Mouse (Mus musculus) cerebellum, adult (tissue): ENCODE measurements around the gene H2afx.
"Not testable (repeated sequence)": the region's sequence is repeated elsewhere in the genome, so short reads cannot be mapped to it uniquely, and the experiment has no call there.

Experiments used
- ATAC-seq: cut with Nextera tagmentation; 2 replicates; pipeline ENCODE4 v1.9.2; 2017; ENCODE audit warnings: mild to moderate bottlenecking, moderate library complexity, mixed read lengths; ENCODE audit not compliant: insufficient number of reproducible peaks, low FRiP score, low TSS enrichment

H2afx gene

DNA sequence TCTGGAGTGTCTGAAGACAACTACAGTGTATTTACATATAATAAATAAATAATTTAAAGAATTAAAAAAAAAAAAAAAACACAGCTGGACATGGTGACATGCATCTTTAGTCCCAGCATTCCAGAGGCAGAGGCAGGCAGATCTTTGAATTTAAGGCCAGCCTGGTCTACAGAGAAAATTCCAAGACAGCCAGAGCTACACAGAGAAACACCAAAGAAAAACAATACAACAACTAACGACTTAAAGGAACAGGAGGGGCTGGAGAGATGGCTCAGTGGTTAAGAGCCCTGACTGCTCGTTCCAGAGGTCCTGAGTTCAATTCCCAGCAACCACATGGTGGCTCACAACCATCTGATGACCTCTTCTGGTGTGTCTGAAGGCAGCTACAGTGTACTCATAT is 42.8 kb downstream of the H2afx start:
- ATAC-seq = not testable (repeated sequence)

DNA sequence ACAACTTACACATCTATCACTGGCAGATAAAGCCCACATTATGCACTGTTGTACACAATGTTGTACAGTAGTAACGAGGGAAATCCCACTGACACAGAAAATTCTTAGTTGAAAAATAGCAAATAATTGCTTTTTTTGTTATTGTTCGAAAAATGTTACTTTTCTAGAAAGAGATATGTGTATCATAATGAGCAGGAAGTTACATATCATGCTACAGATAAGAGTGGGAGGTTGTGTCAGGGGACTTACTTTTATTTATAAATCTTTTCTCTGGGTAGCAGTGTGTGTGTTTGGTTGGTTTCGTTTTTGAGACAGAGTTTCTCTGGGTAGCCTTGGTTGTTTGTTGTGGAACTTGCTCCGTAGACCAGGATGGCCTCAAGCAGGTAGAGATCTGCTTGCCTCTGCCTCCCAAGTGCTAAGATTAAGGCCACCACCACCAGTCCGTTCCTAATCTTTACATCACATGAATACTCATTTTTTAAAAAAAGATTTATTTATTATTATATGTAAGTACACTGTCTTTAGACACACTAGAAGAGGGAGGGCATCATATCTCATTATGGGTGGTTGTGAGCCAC is 43.7 kb downstream of the H2afx start:
- ATAC-seq = no peak

DNA sequence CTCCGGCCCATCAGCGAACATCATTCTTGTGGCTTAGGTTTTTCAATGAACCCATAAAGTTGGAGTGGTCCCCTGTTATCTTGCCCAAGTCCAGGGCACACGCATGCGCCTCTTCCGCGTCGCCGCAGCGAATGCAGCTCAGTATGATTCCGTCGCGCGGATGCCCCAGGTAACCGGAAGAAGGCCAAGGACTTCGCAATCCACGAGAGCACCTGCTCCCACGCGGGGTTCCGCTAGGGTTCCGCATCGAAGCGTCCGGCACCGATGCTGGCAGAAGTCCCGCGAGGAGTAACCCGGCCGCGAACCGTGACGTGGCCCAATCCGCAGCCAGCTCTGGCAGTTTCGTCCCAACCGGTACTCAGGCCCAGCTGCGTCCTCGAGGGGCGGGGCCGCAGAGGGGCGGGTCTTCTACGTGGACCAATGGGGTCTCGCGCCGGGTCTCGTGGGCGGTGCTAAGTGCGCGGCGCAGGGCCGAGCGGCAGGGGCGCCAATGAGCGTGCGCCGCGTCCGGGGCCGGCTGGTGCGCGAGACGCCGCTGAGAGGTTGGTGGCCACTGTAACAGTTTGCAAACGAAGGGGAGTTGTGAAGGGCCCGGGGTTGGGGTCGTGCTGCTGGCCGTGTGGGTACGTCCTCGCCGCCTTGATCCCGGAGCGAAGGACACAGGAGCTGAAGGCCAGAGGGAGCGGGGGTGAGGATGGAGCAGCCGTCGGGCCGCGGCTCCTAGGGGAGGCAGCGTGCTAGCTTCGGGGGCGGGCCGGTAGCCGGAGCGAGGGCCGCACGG is 44.8 kb downstream of the H2afx start, which contains the start of gene Hyou1:
TSS of gene Hyou1 (plus strand) at position 437 of the 781 bp plus-strand sequence.
- peak; percentile 94 for ATAC-seq

DNA sequence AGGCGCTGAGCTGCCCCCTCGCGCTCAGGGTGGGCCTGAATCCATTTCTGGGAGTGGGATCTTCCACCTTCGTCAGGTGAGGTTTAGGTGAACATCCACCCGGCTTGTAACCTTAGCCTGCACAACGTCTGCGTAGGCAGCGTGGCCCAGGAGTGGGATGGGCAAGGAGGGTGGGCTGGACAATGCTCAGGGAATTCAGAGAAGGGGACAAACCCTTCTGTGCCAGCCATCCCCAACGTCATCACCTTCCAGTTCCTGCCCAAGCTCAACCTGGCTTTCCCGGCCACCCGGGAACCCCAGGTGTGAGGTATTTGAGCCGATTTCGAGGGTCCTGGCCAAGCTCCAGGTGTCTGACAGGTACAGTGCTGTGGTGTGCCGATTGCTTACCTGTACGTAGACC is 45.4 kb downstream of the H2afx start:
- ATAC-seq = peak; percentile 15; the same call in 1 of the 2 replicates

DNA sequence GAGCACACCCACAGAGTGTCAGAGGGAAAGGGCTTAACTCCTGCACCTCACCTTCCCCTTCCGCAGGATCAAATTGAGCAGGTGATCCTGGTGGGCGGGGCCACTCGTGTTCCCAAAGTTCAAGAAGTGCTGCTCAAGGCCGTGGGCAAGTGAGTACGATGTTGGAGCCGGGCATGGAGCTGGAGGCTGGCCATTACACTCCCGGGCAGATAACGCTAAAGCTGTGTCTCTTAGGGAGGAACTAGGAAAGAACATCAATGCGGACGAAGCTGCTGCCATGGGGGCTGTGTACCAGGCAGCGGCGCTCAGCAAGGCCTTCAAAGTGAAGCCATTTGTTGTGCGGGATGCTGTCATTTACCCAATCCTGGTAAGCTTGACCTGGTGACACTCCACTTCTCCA is 50.1 kb downstream of the H2afx start:
- ATAC-seq = no peak
